Mouse (Mus musculus): Measurements from ENCODE around the gene Pde7b.

- TF ChIP-seq POLR2A (IDR thresholded peaks at IDR 0.05; ENCODE audit: control insufficient read depth, extremely low read depth, insufficient read depth, low read length, poor library complexity) (no peak), CTCF (IDR thresholded peaks at IDR 0.05; ENCODE audit: borderline replicate concordance, control insufficient read depth, extremely low read depth, insufficient read depth, low read length, poor library complexity) (no peak)
These were observed 252.9 kb downstream of the Pde7b start for GRCm38 (mm10) chr10:20472007-20472406.

Measured in thymus, adult 2 months (tissue).